Mouse (Mus musculus): Measurements from ENCODE around the gene Mycs. TPM values are rescaled to one million over a fixed set of nuclear protein-coding genes. Genes with fewer than 3 reads are reported as not detected.

Mycs gene
- total RNA-seq (2021): not detected
- long read RNA-seq, experiment 1: 0 reads
- long read RNA-seq, experiment 2: 0 reads

GRCm38 (mm10) chrX:5469165-5469564, at the start of gene Mycs:
Gene Mycs, minus strand, starts transcription at chrX:5469265.
- no peak for DNase-seq

DNA sequence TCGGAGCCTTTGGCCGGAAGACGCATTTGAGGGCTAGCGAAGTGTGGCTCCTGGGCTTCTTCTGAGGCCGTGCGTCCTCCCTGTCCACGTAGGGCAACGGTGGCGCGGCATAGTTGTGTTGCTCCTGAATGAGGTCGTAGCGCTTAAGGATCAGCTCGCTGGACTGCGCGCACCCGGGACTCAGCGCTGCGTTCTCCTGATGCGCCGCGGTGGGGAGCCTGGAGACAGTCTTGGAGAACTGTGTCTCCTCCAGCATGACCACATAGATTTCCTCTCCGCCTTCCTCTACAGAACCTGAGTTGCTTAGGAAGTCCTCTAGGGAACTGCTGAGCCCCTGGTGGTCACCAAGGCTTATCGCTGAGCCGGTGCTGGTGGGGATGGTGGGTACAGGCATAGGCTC, 1.0 kb downstream of the Mycs start:
- no peak for DNase-seq

Other genes with a start within 250 kb of the Mycs start
- gene Btbd35f7, start 199.8 kb upstream of the Mycs start, total RNA-seq (2021): not detected